Mouse (Mus musculus) stomach, postnatal 0 days (tissue): ENCODE results near the gene Upp2.

Source experiments
- CTCF ChIP-seq: IDR thresholded peaks from 2 replicates; pipeline ENCODE4 v1.5.1; 2016; ENCODE audit warnings: antibody characterized with exemption, low read depth, mild to moderate bottlenecking, moderate library complexity
- EP300 ChIP-seq: optimal IDR thresholded peaks from 2 replicates; pipeline ENCODE3; 2016; ENCODE audit warnings: antibody characterized with exemption

- TF ChIP-seq CTCF (no peak), EP300 (no peak)
Measured at GRCm38 (mm10) chr2:58574167-58574566, 7.1 kb downstream of the Upp2 start.
